Mouse (Mus musculus): ENCODE measurements around the gene Tm9sf1.

DNA sequence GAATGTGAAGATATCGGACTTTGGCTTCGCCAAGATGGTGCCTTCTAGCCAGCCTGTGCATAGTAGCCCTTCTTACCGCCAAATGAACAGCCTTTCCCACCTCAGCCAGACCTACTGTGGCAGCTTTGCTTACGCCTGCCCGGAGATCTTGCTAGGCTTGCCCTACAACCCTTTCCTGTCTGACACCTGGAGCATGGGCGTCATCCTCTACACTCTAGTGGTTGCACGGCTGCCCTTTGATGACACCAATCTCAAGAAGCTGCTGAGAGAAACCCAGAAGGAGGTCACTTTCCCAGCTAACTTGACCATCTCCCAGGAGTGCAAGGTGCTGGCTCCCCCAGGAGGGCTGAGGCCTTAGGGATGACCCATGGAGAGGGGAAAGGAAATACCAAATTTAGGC lies 7.9 kb upstream of the Tm9sf1 start:
- TF ChIP-seq POLR2A (IDR thresholded peaks at IDR 0.05; ENCODE audit: insufficient read depth, low read depth, low read length) (no peak), CTCF (IDR thresholded peaks at IDR 0.05) (no peak)

All from heart, adult 2 months (tissue).